Mouse (Mus musculus): ENCODE data around the gene Shtn1. TPM values are rescaled to one million over a fixed set of nuclear protein-coding genes. Genes with fewer than 3 reads are reported as not detected.

The Shtn1 gene
- polyA plus RNA-seq, 1 experiment: 1.7 TPM

DNA sequence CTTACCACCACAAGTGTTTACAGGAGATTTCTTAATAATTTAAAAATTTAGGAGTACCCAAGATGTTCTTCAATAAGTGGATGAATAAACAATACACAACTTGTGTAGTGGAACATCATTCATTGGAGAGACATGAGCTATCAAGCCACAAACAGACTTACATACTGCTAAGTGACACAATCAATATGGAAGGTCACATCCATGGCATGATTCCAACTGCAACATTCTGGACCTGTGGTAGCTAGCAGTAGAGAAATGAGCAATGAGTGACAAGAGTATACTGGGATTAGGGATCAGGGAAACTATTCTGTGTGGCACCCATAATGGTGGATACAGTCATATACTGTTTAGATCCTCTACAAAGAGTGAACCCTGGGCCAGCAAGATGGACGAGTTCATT is 8.2 kb downstream of the Shtn1 start:
- H3K4me3 ChIP-seq (ENCODE audit: control insufficient read depth, insufficient read depth, low read length): no peak overlapping the region
- no peaks in the 10 kb centered on the region for H3K4me1 ChIP-seq (replicated peaks; ENCODE audit: control insufficient read depth, insufficient read depth, low read length)
- WGBS: 90% methylated on average over 1 of the region's 1 CpGs
- TF ChIP-seq POLR2A (IDR thresholded peaks at IDR 0.05; ENCODE audit: control insufficient read depth, extremely low read depth, insufficient read depth, low read length, poor library complexity) (no peak), CTCF (IDR thresholded peaks at IDR 0.05; ENCODE audit: borderline replicate concordance, control insufficient read depth, extremely low read depth, insufficient read depth, low read length, poor library complexity) (no peak)
- H3K36me3 ChIP-seq (ENCODE audit: control insufficient read depth, insufficient read depth, low read length): no peaks in the 10 kb centered on the region
- H3K27me3 ChIP-seq (ENCODE audit: control insufficient read depth, insufficient read depth, low read length): no peaks in the 10 kb centered on the region
- DNase-seq: no peak
- no peak overlapping the region for H3K27ac ChIP-seq (ENCODE audit: control insufficient read depth, insufficient read depth, low read length)

DNA sequence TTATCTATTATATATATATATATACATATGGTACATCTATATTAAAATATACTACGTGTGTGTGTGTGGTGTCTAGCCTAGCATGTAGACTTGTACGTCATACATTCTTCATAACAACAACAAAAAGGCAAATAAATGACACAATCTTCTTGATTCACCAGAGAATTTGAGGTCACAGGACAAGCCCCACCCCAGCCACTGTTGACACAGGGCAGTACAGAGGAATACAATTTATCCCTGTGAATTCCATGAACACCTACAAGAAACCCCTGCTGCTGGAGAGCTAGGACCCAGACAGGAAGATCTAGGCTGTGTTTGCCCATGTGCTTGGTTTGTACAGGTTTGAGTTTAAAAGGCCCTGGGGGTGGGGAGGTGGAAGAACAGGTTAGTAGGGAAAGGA is 9.2 kb downstream of the Shtn1 start:
- 90% methylated on average over 2 of the region's 2 CpGs for WGBS
- H3K4me3 ChIP-seq (ENCODE audit: control insufficient read depth, insufficient read depth, low read length): no peak overlapping the region
- TF ChIP-seq POLR2A (IDR thresholded peaks at IDR 0.05; ENCODE audit: control insufficient read depth, extremely low read depth, insufficient read depth, low read length, poor library complexity) (no peak), CTCF (IDR thresholded peaks at IDR 0.05; ENCODE audit: borderline replicate concordance, control insufficient read depth, extremely low read depth, insufficient read depth, low read length, poor library complexity) (no peak)
- H3K27ac ChIP-seq (ENCODE audit: control insufficient read depth, insufficient read depth, low read length): no peak overlapping the region
- H3K27me3 ChIP-seq (ENCODE audit: control insufficient read depth, insufficient read depth, low read length): no peaks in the 10 kb centered on the region
- no peaks in the 10 kb centered on the region for H3K36me3 ChIP-seq (ENCODE audit: control insufficient read depth, insufficient read depth, low read length)
- no peak for DNase-seq
- no peaks in the 10 kb centered on the region for H3K4me1 ChIP-seq (replicated peaks; ENCODE audit: control insufficient read depth, insufficient read depth, low read length)

DNA sequence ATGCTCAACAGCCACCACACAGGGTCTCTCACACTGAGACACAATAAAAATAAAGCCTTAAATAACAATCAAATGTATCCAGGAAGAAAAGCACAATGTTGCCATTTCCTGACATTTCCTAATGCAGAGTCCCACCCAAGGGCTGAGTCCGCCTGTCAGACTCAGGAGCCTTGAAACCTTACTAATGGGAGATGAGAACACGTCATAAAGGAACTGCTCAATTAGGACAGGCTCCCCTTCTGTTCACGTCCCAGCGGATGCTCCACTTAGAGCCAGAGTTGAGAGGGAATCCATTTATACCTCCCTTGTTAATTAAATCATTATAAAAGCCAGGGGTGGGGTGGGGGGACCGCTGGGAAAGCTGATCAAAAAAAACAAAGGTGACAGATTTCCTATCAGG is 9.8 kb downstream of the Shtn1 start:
- 76% methylated on average over 5 of the region's 5 CpGs for WGBS
- no peak overlapping the region for H3K27ac ChIP-seq (ENCODE audit: control insufficient read depth, insufficient read depth, low read length)
- DNase-seq: no peak
- TF ChIP-seq CTCF (IDR thresholded peaks at IDR 0.05; ENCODE audit: borderline replicate concordance, control insufficient read depth, extremely low read depth, insufficient read depth, low read length, poor library complexity) (no peak), POLR2A (IDR thresholded peaks at IDR 0.05; ENCODE audit: control insufficient read depth, extremely low read depth, insufficient read depth, low read length, poor library complexity) (no peak)
- H3K4me1 ChIP-seq (replicated peaks; ENCODE audit: control insufficient read depth, insufficient read depth, low read length): no peaks in the 10 kb centered on the region
- no peaks in the 10 kb centered on the region for H3K27me3 ChIP-seq (ENCODE audit: control insufficient read depth, insufficient read depth, low read length)
- H3K4me3 ChIP-seq (ENCODE audit: control insufficient read depth, insufficient read depth, low read length): no peak overlapping the region
- H3K36me3 ChIP-seq (ENCODE audit: control insufficient read depth, insufficient read depth, low read length): no peaks in the 10 kb centered on the region

DNA sequence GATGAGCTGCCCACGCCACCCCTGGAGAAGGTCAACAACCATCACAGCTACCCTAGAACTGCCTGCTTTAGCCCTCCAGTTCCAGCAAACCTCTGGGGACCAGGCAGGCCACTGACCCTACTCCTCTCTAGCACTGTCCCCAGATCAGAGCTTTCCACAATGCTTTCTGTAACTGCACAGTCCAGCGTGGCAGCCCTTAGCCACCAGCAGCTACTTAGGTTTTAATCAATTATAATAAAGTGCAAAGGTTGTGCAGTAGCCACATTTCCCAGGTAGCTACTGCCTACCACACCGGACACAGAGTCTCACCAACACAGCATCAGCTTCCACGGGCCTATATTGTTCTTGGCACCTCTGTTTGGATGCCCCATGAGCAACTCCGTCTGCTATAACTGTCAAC is 11.3 kb downstream of the Shtn1 start:
- no peak for DNase-seq
- Histone ChIP-seq H3K27me3 (ENCODE audit: control insufficient read depth, insufficient read depth, low read length) (no peaks in the 10 kb centered on the region), H3K36me3 (ENCODE audit: control insufficient read depth, insufficient read depth, low read length) (no peaks in the 10 kb centered on the region), H3K4me1 (replicated peaks; ENCODE audit: control insufficient read depth, insufficient read depth, low read length) (no peaks in the 10 kb centered on the region), H3K4me3 (ENCODE audit: control insufficient read depth, insufficient read depth, low read length) (no peak overlapping the region), H3K27ac (ENCODE audit: control insufficient read depth, insufficient read depth, low read length) (no peak overlapping the region)
- 94% methylated on average over 5 of the region's 5 CpGs for WGBS
- no peak for TF ChIP-seq CTCF (IDR thresholded peaks at IDR 0.05; ENCODE audit: borderline replicate concordance, control insufficient read depth, extremely low read depth, insufficient read depth, low read length, poor library complexity)
- TF ChIP-seq POLR2A (IDR thresholded peaks at IDR 0.05; ENCODE audit: control insufficient read depth, extremely low read depth, insufficient read depth, low read length, poor library complexity): no peak

DNA sequence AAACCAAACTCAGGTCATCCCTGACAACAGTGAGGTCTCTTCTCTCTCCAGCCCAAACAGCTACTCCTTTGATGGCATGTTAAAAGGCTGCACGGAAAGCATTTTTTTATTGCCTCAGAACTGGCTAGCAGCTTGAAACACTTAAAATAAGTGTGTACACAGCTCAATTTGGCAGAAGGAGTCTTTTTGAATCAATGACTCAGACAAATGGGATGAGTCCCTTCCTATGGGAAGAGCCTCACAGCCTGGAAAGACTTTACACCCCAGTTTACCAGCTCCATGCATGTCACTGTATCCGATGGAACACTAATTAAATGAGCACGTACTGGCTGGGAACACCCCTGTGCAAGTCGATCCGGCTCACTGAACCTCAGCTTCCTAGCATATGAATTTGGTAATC is 12.3 kb downstream of the Shtn1 start:
- no peak for DNase-seq
- 94% methylated on average over 5 of the region's 5 CpGs for WGBS
- Histone ChIP-seq H3K27me3 (ENCODE audit: control insufficient read depth, insufficient read depth, low read length) (no peaks in the 10 kb centered on the region), H3K4me1 (replicated peaks; ENCODE audit: control insufficient read depth, insufficient read depth, low read length) (no peaks in the 10 kb centered on the region), H3K36me3 (ENCODE audit: control insufficient read depth, insufficient read depth, low read length) (no peaks in the 10 kb centered on the region), H3K27ac (ENCODE audit: control insufficient read depth, insufficient read depth, low read length) (no peak overlapping the region), H3K4me3 (ENCODE audit: control insufficient read depth, insufficient read depth, low read length) (no peak overlapping the region)
- TF ChIP-seq POLR2A (IDR thresholded peaks at IDR 0.05; ENCODE audit: control insufficient read depth, extremely low read depth, insufficient read depth, low read length, poor library complexity) (no peak), CTCF (IDR thresholded peaks at IDR 0.05; ENCODE audit: borderline replicate concordance, control insufficient read depth, extremely low read depth, insufficient read depth, low read length, poor library complexity) (no peak)

DNA sequence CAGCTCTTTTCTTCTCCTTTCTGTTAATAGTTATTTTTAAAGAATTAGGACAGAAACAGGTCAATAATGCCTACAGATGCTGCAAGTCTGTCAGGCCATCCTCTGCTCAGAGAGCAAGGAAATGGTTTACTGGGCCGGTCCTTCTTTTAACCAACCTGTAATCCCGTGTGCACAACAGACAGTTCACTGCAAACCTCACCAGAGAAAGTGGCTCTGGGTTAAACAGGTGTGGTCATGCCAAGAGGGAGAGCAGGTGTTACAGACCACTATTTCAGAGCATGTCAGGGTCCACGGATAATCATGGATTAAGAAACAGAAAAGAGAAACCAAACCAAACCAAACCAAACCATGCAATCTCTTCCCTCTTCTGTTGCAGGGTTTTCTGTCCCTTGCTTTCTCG is 17.8 kb downstream of the Shtn1 start:
- DNase-seq: no peak
- 88% methylated on average over 4 of the region's 4 CpGs for WGBS
- TF ChIP-seq POLR2A (IDR thresholded peaks at IDR 0.05; ENCODE audit: control insufficient read depth, extremely low read depth, insufficient read depth, low read length, poor library complexity): no peak
- no peak for TF ChIP-seq CTCF (IDR thresholded peaks at IDR 0.05; ENCODE audit: borderline replicate concordance, control insufficient read depth, extremely low read depth, insufficient read depth, low read length, poor library complexity)
- H3K27me3 ChIP-seq (ENCODE audit: control insufficient read depth, insufficient read depth, low read length): no peaks in the 10 kb centered on the region
- no peak overlapping the region for H3K4me3 ChIP-seq (ENCODE audit: control insufficient read depth, insufficient read depth, low read length)
- H3K36me3 ChIP-seq (ENCODE audit: control insufficient read depth, insufficient read depth, low read length): no peaks in the 10 kb centered on the region
- no peak overlapping the region for H3K27ac ChIP-seq (ENCODE audit: control insufficient read depth, insufficient read depth, low read length)
- H3K4me1 ChIP-seq (replicated peaks; ENCODE audit: control insufficient read depth, insufficient read depth, low read length): no peaks in the 10 kb centered on the region

DNA sequence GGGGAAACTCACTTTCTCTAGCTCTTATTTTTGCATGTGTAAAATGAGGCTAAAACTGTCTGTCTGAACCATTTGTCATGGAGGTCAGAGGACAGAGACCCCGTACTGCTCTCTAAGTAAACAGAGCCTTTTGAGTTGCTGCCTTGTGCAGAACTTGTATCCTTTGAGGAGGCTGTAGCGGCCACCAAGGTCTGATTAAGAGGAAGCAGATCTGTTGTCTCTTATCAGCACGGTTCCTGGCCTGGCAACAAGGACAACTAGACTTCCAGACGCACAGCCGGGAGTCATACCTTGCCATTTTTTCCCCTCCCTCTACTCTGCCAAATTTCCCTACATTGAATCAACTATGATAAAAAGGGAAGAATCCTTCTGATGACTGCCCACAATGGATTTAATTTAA is 18.5 kb downstream of the Shtn1 start:
- H3K27me3 ChIP-seq (ENCODE audit: control insufficient read depth, insufficient read depth, low read length): no peaks in the 10 kb centered on the region
- H3K27ac ChIP-seq (ENCODE audit: control insufficient read depth, insufficient read depth, low read length): no peak overlapping the region
- DNase-seq: no peak
- H3K4me1 ChIP-seq (replicated peaks; ENCODE audit: control insufficient read depth, insufficient read depth, low read length): no peaks in the 10 kb centered on the region
- no peak overlapping the region for H3K4me3 ChIP-seq (ENCODE audit: control insufficient read depth, insufficient read depth, low read length)
- TF ChIP-seq POLR2A (IDR thresholded peaks at IDR 0.05; ENCODE audit: control insufficient read depth, extremely low read depth, insufficient read depth, low read length, poor library complexity) (no peak), CTCF (IDR thresholded peaks at IDR 0.05; ENCODE audit: borderline replicate concordance, control insufficient read depth, extremely low read depth, insufficient read depth, low read length, poor library complexity) (no peak)
- WGBS: 45% methylated on average over 5 of the region's 5 CpGs
- H3K36me3 ChIP-seq (ENCODE audit: control insufficient read depth, insufficient read depth, low read length): no peaks in the 10 kb centered on the region

All from thymus, adult 2 months (tissue).